Mouse (Mus musculus): ENCODE results near the gene Gm45844.
"Not testable (repeated sequence)": the region's sequence is repeated elsewhere in the genome, so short reads cannot be mapped to it uniquely, and the experiment has no call there.

The Gm45844 gene

GRCm38 (mm10) chr7:7277966-7278567 is at the start of gene Gm45844:
TSS of gene Gm45844 (minus strand) at chr7:7278289.
- peak; percentile 86 for DNase-seq (ENCODE audit: low spot score)

- no peak for DNase-seq (ENCODE audit: low spot score)
These were observed 17.5 kb upstream of the Gm45844 start for GRCm38 (mm10) chr7:7295595-7295994.

DNA sequence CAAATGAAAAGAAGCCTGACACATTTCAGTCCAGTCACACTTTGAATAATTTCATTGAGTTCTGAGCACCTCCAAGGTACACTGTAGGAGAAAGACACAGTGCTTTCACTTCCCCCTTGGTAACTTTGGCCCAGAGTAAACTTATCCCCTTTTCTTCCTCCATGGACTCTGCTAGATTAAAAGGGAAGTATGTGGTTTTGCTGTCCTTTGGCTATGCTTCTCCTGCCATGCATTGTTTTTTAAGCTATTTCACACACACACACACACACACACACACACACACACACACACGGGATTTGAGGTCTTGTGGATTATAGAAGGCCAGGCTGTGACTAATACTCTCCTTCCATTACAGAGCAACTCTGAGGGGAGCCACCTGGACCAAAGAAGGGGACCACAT is 3.3 kb upstream of the Gm45844 start:
- no peak for DNase-seq (ENCODE audit: low spot score)

GRCm38 (mm10) chr7:7277556-7277955 is 533 bp downstream of the Gm45844 start:
- peak; percentile 66 for DNase-seq (ENCODE audit: low spot score)

DNA sequence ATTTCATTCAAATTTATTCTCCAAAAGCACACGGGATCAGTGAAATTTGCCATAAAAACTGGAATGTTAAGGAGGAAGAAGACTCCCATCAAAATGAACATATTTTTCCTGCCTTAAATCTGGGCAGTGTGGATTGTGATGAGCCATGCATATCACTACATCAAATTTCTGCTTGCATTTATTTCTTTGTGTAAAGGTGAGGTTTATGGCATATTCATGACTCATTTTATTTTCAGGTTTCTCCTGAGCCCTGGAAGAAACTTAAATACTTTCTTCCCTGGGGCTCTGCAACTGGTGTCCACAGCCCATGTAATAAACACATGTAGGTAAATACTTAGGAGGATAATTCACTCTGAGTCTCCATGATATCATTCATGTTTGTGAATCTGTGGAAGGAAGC is 30.9 kb downstream of the Gm45844 start, which contains the start of gene Vmn2r29:
Vmn2r29 (minus strand) TSS at position 101 of the 400 bp plus-strand sequence.
- not testable (repeated sequence) for DNase-seq (ENCODE audit: low spot score)

DNA sequence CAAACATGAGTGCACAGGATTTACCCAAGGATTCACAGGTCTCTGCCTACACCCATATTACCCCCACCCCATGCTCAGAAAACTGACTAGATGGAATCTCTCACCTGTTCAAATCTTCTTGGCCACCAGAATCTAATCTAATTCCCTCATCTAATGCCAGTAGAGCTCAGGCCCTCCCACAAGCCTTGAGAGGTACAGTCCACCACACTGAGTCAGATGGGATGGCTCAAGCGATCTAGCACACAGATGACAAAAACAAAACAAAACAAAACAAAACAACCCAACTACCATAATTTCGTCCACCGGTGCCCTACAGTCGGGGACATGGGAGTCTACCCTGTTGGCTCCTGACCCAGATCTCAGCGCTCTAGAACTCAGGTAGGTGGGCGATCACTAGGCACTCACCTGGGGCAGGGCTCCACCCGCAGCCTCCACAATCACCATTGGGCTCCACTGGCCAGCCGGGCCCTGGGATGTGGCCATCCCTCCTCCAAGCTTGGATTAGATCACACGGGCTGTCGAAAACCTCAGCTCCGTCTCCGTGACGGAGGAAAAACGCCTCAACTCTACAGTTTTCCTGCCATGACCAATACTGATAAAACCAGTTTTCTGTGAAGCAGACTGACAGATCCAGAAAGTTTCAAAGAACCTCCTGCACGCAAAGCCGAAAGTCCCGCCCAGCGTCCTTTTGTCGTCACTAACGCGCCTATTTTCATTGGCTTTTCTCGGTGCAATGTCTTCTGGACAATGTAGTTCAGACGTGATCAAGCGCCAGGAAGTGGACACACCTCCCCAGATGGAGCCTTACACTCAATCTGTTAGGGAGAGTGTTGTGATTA is 68.6 kb downstream of the Gm45844 start, which contains the start of gene Zfp772:
Zfp772 (minus strand) TSS at position 686 of the 839 bp plus-strand sequence.
- DNase-seq (ENCODE audit: low spot score), result not testable (repeated sequence)

- DNase-seq (ENCODE audit: low spot score), result peak; percentile 45
These were observed 89.7 kb downstream of the Gm45844 start for GRCm38 (mm10) chr7:7188191-7188942.

DNA sequence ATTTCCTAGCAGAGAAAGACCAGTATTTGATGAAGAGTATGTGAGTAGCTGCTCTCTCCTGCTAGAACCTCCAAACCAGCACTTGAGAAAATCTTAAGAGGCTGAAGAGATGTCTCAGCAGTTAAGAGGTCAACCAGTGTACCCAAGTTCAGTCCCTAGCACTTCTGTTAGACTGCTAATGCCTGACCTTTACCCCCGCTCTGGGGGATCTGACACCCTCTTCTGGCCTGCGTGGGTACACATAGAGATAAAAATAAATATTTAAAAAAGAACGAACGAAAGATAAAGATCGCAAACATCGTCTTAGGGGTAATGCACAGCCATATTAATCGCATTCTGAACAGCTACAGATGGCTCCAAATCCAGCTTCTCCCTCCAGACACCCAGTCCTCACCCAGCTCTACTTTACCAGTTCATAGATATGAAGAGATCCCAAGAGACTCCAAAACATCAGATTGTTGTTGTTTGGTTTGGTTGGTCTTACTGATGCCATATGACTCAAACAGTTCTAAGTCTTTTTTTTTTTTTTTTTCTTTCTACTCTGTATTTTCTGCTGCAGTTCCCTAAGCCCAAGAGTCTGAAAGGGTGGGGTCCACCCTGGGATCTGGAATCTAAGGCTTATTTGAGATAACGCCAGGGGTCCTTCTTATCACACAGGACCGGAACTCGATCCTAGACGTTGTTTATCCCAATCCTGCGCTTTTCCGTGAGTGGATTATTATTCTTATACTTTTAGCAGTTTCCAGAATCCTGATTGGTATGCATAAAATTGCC is 90.5 kb downstream of the Gm45844 start:
- no peak for DNase-seq (ENCODE audit: low spot score)

- DNase-seq (ENCODE audit: low spot score), result no peak
These were observed 92.2 kb downstream of the Gm45844 start for GRCm38 (mm10) chr7:7185897-7186296.

DNA sequence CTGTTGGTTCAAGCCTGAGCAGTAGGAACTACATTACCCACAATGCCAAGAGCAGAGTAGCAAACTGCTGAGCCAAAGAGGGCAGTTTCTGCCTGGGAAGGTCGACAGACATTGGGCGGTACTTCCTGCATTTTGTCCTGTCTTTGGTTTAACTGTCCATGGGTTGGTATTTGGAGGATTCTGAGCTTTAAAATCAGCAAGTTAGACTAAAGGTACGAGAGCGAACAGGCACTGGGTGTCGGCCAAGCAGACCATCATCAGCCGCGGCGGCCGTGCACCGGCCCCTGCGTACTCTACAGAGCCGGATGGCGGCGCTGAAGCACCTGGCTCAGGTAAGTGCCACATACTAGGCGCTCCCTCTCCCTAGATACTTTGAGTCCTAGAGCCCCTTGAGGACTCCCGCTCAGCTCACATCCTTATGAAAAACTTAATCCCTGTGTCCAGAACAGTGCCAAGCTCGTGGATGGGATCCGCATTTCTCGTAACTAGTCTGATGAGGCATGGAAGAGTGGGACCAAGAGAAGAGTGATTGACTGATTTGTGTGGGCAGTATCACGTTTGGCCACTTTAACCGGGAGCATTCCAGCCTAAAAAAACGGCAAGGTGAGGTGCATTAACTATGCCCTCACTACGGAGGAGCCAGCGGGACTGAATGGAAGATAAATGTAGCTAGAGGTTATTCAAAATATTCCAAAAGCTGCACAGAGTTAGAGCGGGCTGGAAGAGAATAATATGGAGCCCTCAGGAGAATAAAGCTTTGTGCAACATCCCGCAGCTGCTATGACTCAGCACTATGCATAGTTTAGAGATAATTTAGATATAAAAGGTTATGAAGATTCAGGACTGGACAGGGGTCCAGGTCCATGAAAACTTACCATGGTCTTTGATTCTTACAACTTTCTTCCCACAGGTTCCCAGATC is 106.6 kb downstream of the Gm45844 start, which contains the start of gene Zfp418:
Zfp418 (plus strand) TSS at position 104 of the 921 bp plus-strand sequence.
- peak; percentile 29 for DNase-seq (ENCODE audit: low spot score)

All from testis, postnatal 14 days (tissue).